Mouse (Mus musculus): Measurements from ENCODE around the gene Trpc1. TPM values are rescaled to one million over a fixed set of nuclear protein-coding genes. Genes with fewer than 3 reads are reported as not detected.

Trpc1 gene
- total RNA-seq, 1 experiment: 2.5 TPM

DNA sequence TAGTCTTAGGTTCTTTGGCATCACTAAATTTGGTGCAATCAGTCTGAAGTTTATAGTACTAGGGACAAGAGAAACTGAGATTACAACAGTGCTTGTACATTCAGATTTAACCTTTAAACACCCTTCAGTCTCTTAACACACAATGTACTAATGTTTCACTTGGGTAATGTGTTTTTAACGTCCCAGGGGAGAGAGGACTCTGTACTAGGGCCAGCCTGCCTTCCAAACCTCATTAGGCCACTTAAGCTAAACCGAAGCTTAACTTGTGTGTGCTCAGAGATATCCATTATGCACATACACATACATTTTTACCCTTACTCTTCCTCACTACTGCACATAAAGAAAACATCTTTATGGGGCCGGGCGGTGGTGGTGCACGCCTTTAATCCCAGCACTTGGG is 2.9 kb downstream of the Trpc1 start:
- H3K4me3 ChIP-seq (ENCODE audit: insufficient read depth in 1 of 2, low read depth in 1 of 2, low read length in 2 of 2, poor library complexity in 1 of 2, severe bottlenecking in 1 of 2): no peak overlapping the region
- H3K4me1 ChIP-seq (ENCODE audit: control insufficient read depth in 2 of 2, insufficient read depth in 2 of 2, low read length in 2 of 2, poor library complexity in 1 of 2): no peaks in the 10 kb centered on the region
- H3K9ac ChIP-seq (ENCODE audit: insufficient read depth, low read depth, low read length, poor library complexity, severe bottlenecking): no peak overlapping the region
- no peak overlapping the region for H3K27ac ChIP-seq (ENCODE audit: insufficient read depth, low read depth, low read length, poor library complexity, severe bottlenecking)
- H3K9me3 ChIP-seq (ENCODE audit: control insufficient read depth, insufficient read depth, low read depth, low read length): no peaks in the 10 kb centered on the region
- DNase-seq (ENCODE audit: low read depth, low spot score): no peak
- H3K36me3 ChIP-seq (ENCODE audit: control insufficient read depth, insufficient read depth, low read length, poor library complexity, severe bottlenecking): no peaks in the 10 kb centered on the region
- in situ Hi-C loops (cut with MboI; ENCODE audit: low sequenced_read_pairs in 2 of 2, unreplicated experiment in 2 of 2): no loop called here
- no peak for TF ChIP-seq ZNF384 (IDR thresholded peaks at IDR 0.05; ENCODE audit: low read depth, low read length)
- TF ChIP-seq MAFK (IDR thresholded peaks at IDR 0.05; ENCODE audit: insufficient read depth, low read depth, low read length): no peak
- no peak for TF ChIP-seq ZC3H11A (IDR thresholded peaks at IDR 0.05; ENCODE audit: borderline replicate concordance, low read depth, low read length)
- no peak for TF ChIP-seq CHD2 (IDR thresholded peaks at IDR 0.05; ENCODE audit: low read depth, low read length)
- no peak for TF ChIP-seq HCFC1 (IDR thresholded peaks at IDR 0.05; ENCODE audit: borderline replicate concordance, insufficient read depth, low read length)

DNA sequence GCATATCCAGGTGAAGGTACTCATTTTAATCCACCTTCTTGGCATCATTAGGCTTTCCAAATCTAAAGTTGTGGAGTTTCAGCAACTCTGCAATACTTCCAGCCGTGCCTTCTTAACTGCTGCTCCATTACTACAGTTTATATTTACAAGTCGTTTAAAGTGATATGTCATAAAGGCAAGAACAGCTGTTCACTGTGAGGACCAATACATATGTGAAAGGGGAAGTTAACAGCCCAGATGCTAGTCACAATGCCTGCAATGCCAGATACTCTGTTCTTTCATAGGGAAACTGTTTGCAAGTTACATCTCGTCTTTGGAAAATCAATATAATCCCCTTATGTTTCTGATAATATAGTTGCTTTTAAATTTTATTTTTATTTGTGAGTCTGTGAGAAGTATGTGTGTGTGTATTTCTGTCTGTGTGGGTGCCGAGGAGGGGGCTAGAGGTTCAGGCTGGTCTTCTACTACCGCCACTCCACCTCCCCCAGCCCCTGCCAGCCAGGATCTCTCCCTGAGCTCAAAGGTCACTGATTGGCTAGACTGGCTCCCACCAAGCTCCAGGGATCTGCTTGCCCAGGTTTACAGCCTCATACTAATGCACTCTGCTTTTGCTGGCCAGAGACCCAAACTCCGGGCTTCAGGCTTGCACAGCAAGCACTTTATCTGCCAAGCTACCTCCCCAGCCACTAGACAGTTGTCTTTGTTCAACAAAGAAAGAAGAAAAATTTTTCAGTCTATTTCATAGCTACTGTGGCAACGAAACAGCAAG is 5.1 kb downstream of the Trpc1 start:
- no peaks in the 10 kb centered on the region for H3K36me3 ChIP-seq (ENCODE audit: control insufficient read depth, insufficient read depth, low read length, poor library complexity, severe bottlenecking)
- no peaks in the 10 kb centered on the region for H3K4me1 ChIP-seq (ENCODE audit: control insufficient read depth in 2 of 2, insufficient read depth in 2 of 2, low read length in 2 of 2, poor library complexity in 1 of 2)
- H3K4me3 ChIP-seq (ENCODE audit: insufficient read depth in 1 of 2, low read depth in 1 of 2, low read length in 2 of 2, poor library complexity in 1 of 2, severe bottlenecking in 1 of 2): no peak overlapping the region
- H3K27ac ChIP-seq (ENCODE audit: insufficient read depth, low read depth, low read length, poor library complexity, severe bottlenecking): no peak overlapping the region
- DNase-seq (ENCODE audit: low read depth, low spot score): no peak
- in situ Hi-C loops (cut with MboI; ENCODE audit: low sequenced_read_pairs in 2 of 2, unreplicated experiment in 2 of 2): no loop called here
- no peak overlapping the region for H3K9ac ChIP-seq (ENCODE audit: insufficient read depth, low read depth, low read length, poor library complexity, severe bottlenecking)
- no peaks in the 10 kb centered on the region for H3K9me3 ChIP-seq (ENCODE audit: control insufficient read depth, insufficient read depth, low read depth, low read length)
- no peak for TF ChIP-seq ZC3H11A (IDR thresholded peaks at IDR 0.05; ENCODE audit: borderline replicate concordance, low read depth, low read length)
- TF ChIP-seq ZNF384 (IDR thresholded peaks at IDR 0.05; ENCODE audit: low read depth, low read length): no peak
- TF ChIP-seq MAFK (IDR thresholded peaks at IDR 0.05; ENCODE audit: insufficient read depth, low read depth, low read length): no peak
- TF ChIP-seq HCFC1 (IDR thresholded peaks at IDR 0.05; ENCODE audit: borderline replicate concordance, insufficient read depth, low read length): no peak
- no peak for TF ChIP-seq CHD2 (IDR thresholded peaks at IDR 0.05; ENCODE audit: low read depth, low read length)

DNA sequence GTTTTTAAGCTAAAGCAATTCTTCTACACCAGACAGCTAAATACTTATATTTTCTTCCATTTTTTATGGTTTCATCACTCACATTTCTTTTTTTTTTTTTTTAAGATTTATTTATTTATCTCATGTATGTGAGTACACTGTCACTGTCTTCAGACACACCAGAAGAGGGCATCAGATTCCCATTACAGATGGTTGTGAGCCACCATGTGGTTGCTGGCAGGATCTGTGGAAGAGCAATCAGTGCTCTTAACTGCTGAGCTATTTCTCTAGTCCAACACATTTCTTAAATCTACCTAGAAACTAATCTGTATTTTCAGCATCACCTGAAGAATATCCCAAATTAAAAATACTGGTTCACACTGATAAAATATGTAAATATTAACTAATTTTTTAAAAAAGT is 13.9 kb downstream of the Trpc1 start:
- H3K9ac ChIP-seq (ENCODE audit: insufficient read depth, low read depth, low read length, poor library complexity, severe bottlenecking): no peak overlapping the region
- no peaks in the 10 kb centered on the region for H3K9me3 ChIP-seq (ENCODE audit: control insufficient read depth, insufficient read depth, low read depth, low read length)
- no peaks in the 10 kb centered on the region for H3K4me1 ChIP-seq (ENCODE audit: control insufficient read depth in 2 of 2, insufficient read depth in 2 of 2, low read length in 2 of 2, poor library complexity in 1 of 2)
- in situ Hi-C loops (cut with MboI; ENCODE audit: low sequenced_read_pairs in 2 of 2, unreplicated experiment in 2 of 2): no loop called here
- no peak for DNase-seq (ENCODE audit: low read depth, low spot score)
- H3K4me3 ChIP-seq (ENCODE audit: insufficient read depth in 1 of 2, low read depth in 1 of 2, low read length in 2 of 2, poor library complexity in 1 of 2, severe bottlenecking in 1 of 2): no peak overlapping the region
- no peaks in the 10 kb centered on the region for H3K36me3 ChIP-seq (ENCODE audit: control insufficient read depth, insufficient read depth, low read length, poor library complexity, severe bottlenecking)
- no peak overlapping the region for H3K27ac ChIP-seq (ENCODE audit: insufficient read depth, low read depth, low read length, poor library complexity, severe bottlenecking)
- TF ChIP-seq ZC3H11A (IDR thresholded peaks at IDR 0.05; ENCODE audit: borderline replicate concordance, low read depth, low read length) (no peak), ZNF384 (IDR thresholded peaks at IDR 0.05; ENCODE audit: low read depth, low read length) (no peak), MAFK (IDR thresholded peaks at IDR 0.05; ENCODE audit: insufficient read depth, low read depth, low read length) (no peak), CHD2 (IDR thresholded peaks at IDR 0.05; ENCODE audit: low read depth, low read length) (no peak), HCFC1 (IDR thresholded peaks at IDR 0.05; ENCODE audit: borderline replicate concordance, insufficient read depth, low read length) (no peak)

DNA sequence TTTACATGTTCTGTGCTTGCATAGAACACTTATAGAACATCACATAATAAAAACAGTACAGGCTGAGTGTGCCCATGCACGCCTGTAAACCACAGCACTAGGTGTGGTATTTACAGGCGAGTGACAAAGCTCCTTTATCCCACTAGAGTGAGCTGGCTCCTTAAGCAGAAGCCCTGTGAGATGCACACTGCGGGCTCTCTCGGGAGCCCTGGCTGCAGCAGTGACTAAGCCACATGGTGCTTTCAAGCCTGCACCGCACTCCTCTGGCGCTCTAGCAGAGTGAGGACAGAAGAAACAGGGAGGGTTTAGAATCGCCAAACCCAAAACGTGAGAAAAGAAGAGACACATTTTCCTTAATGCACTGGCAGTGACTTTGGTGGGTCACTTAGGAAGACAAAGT is 37.6 kb downstream of the Trpc1 start:
- Histone ChIP-seq H3K36me3 (ENCODE audit: control insufficient read depth, insufficient read depth, low read length, poor library complexity, severe bottlenecking) (no peaks in the 10 kb centered on the region), H3K27ac (ENCODE audit: insufficient read depth, low read depth, low read length, poor library complexity, severe bottlenecking) (no peak overlapping the region), H3K9me3 (ENCODE audit: control insufficient read depth, insufficient read depth, low read depth, low read length) (0 out of 2 replicates have a peak, but pooled peaks cover 1% of the 10 kb centered on the region), H3K9ac (ENCODE audit: insufficient read depth, low read depth, low read length, poor library complexity, severe bottlenecking) (no peak overlapping the region), H3K4me1 (ENCODE audit: control insufficient read depth in 2 of 2, insufficient read depth in 2 of 2, low read length in 2 of 2, poor library complexity in 1 of 2) (no peaks in the 10 kb centered on the region), H3K4me3 (ENCODE audit: insufficient read depth in 1 of 2, low read depth in 1 of 2, low read length in 2 of 2, poor library complexity in 1 of 2, severe bottlenecking in 1 of 2) (no peak overlapping the region)
- DNase-seq (ENCODE audit: low read depth, low spot score): no peak
- in situ Hi-C loops (cut with MboI; ENCODE audit: low sequenced_read_pairs in 2 of 2, unreplicated experiment in 2 of 2): no loop called here
- TF ChIP-seq ZC3H11A (IDR thresholded peaks at IDR 0.05; ENCODE audit: borderline replicate concordance, low read depth, low read length) (no peak), CHD2 (IDR thresholded peaks at IDR 0.05; ENCODE audit: low read depth, low read length) (no peak), ZNF384 (IDR thresholded peaks at IDR 0.05; ENCODE audit: low read depth, low read length) (no peak), HCFC1 (IDR thresholded peaks at IDR 0.05; ENCODE audit: borderline replicate concordance, insufficient read depth, low read length) (no peak), MAFK (IDR thresholded peaks at IDR 0.05; ENCODE audit: insufficient read depth, low read depth, low read length) (no peak)

Measured in ES-E14 (cell line).